Mouse (Mus musculus) small intestine, adult 2 months (tissue): ENCODE measurements around the gene Cluap1.

Source experiments
- CTCF ChIP-seq: fragments of 200-500 bp; IDR thresholded peaks from 2 replicates; pipeline ENCODE4 v1.5.1; 2012; ENCODE audit warnings: low read depth, mild to moderate bottlenecking, control low read depth, inconsistent platforms, low read length, moderate library complexity, mixed read lengths; ENCODE audit not compliant: insufficient replicate concordance, insufficient read length; ENCODE audit errors: extremely low read depth
- POLR2A ChIP-seq: fragments of 200-500 bp; IDR thresholded peaks from 2 replicates; pipeline ENCODE4 v1.6.1; 2012; ENCODE audit warnings: low read depth, mild to moderate bottlenecking, control low read depth, inconsistent platforms, low read length, moderate library complexity

DNA sequence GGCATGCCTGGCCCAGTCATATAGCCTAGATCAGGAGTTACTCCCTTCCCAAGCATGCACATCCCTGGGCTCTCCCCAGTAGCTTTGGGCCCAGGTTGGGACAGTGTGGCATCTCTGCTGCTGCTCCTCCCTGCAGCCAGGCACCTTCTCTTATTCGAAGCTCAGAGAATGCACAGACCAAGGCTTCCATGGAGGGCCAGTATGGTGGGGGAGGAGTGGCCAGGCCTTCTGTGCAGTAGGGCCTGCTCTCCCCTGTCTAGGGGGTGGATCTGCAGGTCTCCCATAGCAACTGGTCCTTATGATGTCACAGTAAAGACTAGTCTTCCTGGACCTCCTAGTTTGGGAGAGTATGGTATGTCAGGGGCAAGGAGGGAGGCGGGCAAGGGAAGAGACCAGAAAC lies 1.1 kb upstream of the Cluap1 start:
- TF ChIP-seq POLR2A, result no peak
- no peak for TF ChIP-seq CTCF
